Mouse (Mus musculus): ENCODE measurements around the gene Acly. TPM values are rescaled to one million over a fixed set of nuclear protein-coding genes. Genes with fewer than 3 reads are reported as not detected.

Acly gene
- polyA plus RNA-seq, 1 experiment = 43.0 TPM

GRCm38 (mm10) chr11:100465833-100466232, 62.0 kb downstream of the Acly start:
- WGBS = 84% methylated on average over 1 of the region's 1 CpGs
- no peak for DNase-seq (ENCODE audit: low read depth, low spot score)

GRCm38 (mm10) chr11:100465229-100465792, 62.5 kb downstream of the Acly start:
- WGBS = 78% methylated on average over 1 of the region's 1 CpGs
- DNase-seq (ENCODE audit: low read depth, low spot score) = no peak

GRCm38 (mm10) chr11:100462699-100463098, 65.1 kb downstream of the Acly start:
- no peak for DNase-seq (ENCODE audit: low read depth, low spot score)
- 86% methylated on average over 10 of the region's 10 CpGs for whole genome bisulfite sequencing

GRCm38 (mm10) chr11:100457711-100458110, 70.1 kb downstream of the Acly start:
- no peak for DNase-seq (ENCODE audit: low read depth, low spot score)

GRCm38 (mm10) chr11:100457247-100457646, 70.6 kb downstream of the Acly start:
- WGBS = 41% methylated on average over 4 of the region's 4 CpGs
- no peak for DNase-seq (ENCODE audit: low read depth, low spot score)

More at GRCm38 (mm10) chr11:100457711-100458110, 70.1 kb downstream of the Acly start:
- 34% methylated on average over 5 of the region's 5 CpGs for WGBS

GRCm38 (mm10) chr11:100442625-100443024, 85.2 kb downstream of the Acly start:
- WGBS = 88% methylated on average over 6 of the region's 6 CpGs
- no peak for DNase-seq (ENCODE audit: low read depth, low spot score)

GRCm38 (mm10) chr11:100441797-100442196, 86.0 kb downstream of the Acly start, which contains the start of the genes Nt5c3b and Klhl10:
Gene Nt5c3b, minus strand, starts transcription at chr11:100441808.
Gene Klhl10, plus strand, starts transcription at chr11:100441917.
- no peak for DNase-seq (ENCODE audit: low read depth, low spot score)
- 89% methylated on average over 8 of the region's 8 CpGs for WGBS

GRCm38 (mm10) chr11:100440691-100441522, 86.9 kb downstream of the Acly start:
- WGBS = 2% methylated on average over 52 of the region's 52 CpGs
- peak; percentile 45 for DNase-seq (ENCODE audit: low read depth, low spot score)

GRCm38 (mm10) chr11:100437901-100438300, 89.9 kb downstream of the Acly start:
- DNase-seq (ENCODE audit: low read depth, low spot score) = no peak
- 78% methylated on average over 1 of the region's 1 CpGs for WGBS

- no peak for DNase-seq (ENCODE audit: low read depth, low spot score)
Measured at GRCm38 (mm10) chr11:100435678-100436246, 92.0 kb downstream of the Acly start.

GRCm38 (mm10) chr11:100432002-100432401, 95.8 kb downstream of the Acly start:
- 97% methylated on average over 5 of the region's 5 CpGs for WGBS
- no peak for DNase-seq (ENCODE audit: low read depth, low spot score)

More at GRCm38 (mm10) chr11:100435678-100436246, 92.0 kb downstream of the Acly start:
- 91% methylated on average over 9 of the region's 9 CpGs for WGBS

GRCm38 (mm10) chr11:100430052-100430451, 97.7 kb downstream of the Acly start:
- 88% methylated on average over 7 of the region's 7 CpGs for WGBS
- no peak for DNase-seq (ENCODE audit: low read depth, low spot score)

- DNase-seq (ENCODE audit: low read depth, low spot score) = no peak
- 56% methylated on average over 9 of the region's 9 CpGs for WGBS
Measured at GRCm38 (mm10) chr11:100428612-100429199, 99.1 kb downstream of the Acly start.

GRCm38 (mm10) chr11:100426820-100427219, 101.0 kb downstream of the Acly start:
- 70% methylated on average over 3 of the region's 3 CpGs for WGBS
- no peak for DNase-seq (ENCODE audit: low read depth, low spot score)

Other genes starting within 250 kb of the Acly start
- gene Eif1, start 208.1 kb downstream of the Acly start, polyA plus RNA-seq (2012; rRNA removed) = 146 and 159 TPM in 2 replicates
- not detected in 2 replicates for gene Gast, start 193.6 kb downstream of the Acly start, polyA plus RNA-seq (2012; rRNA removed)
- gene Hap1, start 171.9 kb downstream of the Acly start, polyA plus RNA-seq (2012; rRNA removed) = 5.2 and 5.4 TPM in 2 replicates
- 216 and 335 TPM in 2 replicates for gene Jup, start 130.2 kb downstream of the Acly start, polyA plus RNA-seq (2012; rRNA removed)
- 5.7 and 6.0 TPM in 2 replicates for gene P3h4, start 113.2 kb downstream of the Acly start, polyA plus RNA-seq (2012; rRNA removed)
- 11.2 and 11.5 TPM in 2 replicates for gene Fkbp10, start 112.3 kb downstream of the Acly start, polyA plus RNA-seq (2012; rRNA removed)
- 18.0 and 18.5 TPM in 2 replicates for gene Nt5c3b, start 86.2 kb downstream of the Acly start, polyA plus RNA-seq (2012; rRNA removed)
- 0.05 and 0.11 TPM in 2 replicates for gene Klhl10, start 86.1 kb downstream of the Acly start, polyA plus RNA-seq (2012; rRNA removed)
- 1.2 and 2.5 TPM in 2 replicates for gene Klhl11, start 55.3 kb downstream of the Acly start, polyA plus RNA-seq (2012; rRNA removed)
- 0.12 TPM in 1 of 2 replicates, not detected in the other for gene Ttc25, start 17.6 kb upstream of the Acly start, polyA plus RNA-seq (2012; rRNA removed)
- 32.5 and 32.8 TPM in 2 replicates for gene Cnp, start 46.9 kb upstream of the Acly start, polyA plus RNA-seq (2012; rRNA removed)
- gene Nkiras2, start 91.2 kb upstream of the Acly start, polyA plus RNA-seq (2012; rRNA removed) = 88.6 and 112 TPM in 2 replicates
- gene Dnajc7, start 92.2 kb upstream of the Acly start, polyA plus RNA-seq (2012; rRNA removed) = 53.6 and 60.9 TPM in 2 replicates
- gene Zfp385c, start 164.5 kb upstream of the Acly start, polyA plus RNA-seq (2012; rRNA removed) = 0.14 and 0.59 TPM in 2 replicates
- gene Dhx58, start 176.3 kb upstream of the Acly start, polyA plus RNA-seq (2012; rRNA removed) = 6.2 and 11.5 TPM in 2 replicates
- gene Kat2a, start 184.5 kb upstream of the Acly start, polyA plus RNA-seq (2012; rRNA removed) = 23.5 and 26.7 TPM in 2 replicates
- gene Hspb9, start 185.8 kb upstream of the Acly start, polyA plus RNA-seq (2012; rRNA removed) = not detected in 2 replicates
- 255 and 309 TPM in 2 replicates for gene Rab5c, start 210.2 kb upstream of the Acly start, polyA plus RNA-seq (2012; rRNA removed)
- gene Kcnh4, start 231.9 kb upstream of the Acly start, polyA plus RNA-seq (2012; rRNA removed) = 0.06 and 0.08 TPM in 2 replicates
- gene Hcrt, start 234.9 kb upstream of the Acly start, polyA plus RNA-seq (2012; rRNA removed) = not detected in 2 replicates
- gene Ghdc, start 243.0 kb upstream of the Acly start, polyA plus RNA-seq (2012; rRNA removed) = 8.5 and 9.8 TPM in 2 replicates